Mouse (Mus musculus): ENCODE data around the gene D930020B18Rik. TPM values are rescaled to one million over a fixed set of nuclear protein-coding genes. Genes with fewer than 3 reads are reported as not detected.

Gene D930020B18Rik
- polyA plus RNA-seq (2012; rRNA removed): 0.01 TPM in 2 replicates

DNA sequence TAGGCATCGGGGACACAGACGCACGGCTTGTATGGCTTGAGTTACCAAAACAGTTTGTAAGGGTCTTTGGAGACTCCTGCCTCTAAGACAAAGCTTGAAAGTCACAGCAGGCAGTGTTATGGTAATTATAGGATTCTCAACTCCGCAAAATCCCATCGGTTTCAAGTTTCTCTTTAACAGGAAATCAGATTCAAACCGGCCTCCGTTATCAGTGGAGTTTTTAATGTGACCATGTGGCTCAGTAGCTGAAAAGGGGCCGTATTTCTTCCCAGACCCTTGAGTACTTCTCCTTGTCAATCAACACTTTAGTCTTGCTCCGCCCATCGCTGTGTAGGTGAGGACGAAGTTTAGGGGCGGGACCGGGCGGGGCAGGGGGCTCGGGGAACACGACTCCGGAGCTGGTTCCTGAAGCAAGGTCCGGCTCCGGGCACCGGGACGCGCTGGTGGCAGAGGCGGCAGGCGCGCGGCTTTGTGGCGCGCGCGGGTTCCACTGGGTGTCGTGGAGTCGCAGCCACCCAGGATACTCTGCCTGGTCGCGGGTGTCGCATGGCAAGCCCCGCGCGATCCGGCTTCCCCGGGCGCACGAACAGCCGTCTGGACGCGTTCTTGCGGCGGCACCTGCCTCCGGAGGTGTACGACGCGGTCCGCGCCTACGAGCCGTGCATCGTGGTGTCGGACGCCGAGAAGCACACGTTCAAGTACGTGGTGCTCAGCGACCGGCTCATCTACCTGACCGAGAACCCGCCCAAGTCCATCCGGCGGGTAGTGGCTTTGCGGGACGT, at the start of gene D930020B18Rik:
Gene D930020B18Rik (plus strand): TSS at position 317 of the 782 bp plus-strand sequence.

DNA sequence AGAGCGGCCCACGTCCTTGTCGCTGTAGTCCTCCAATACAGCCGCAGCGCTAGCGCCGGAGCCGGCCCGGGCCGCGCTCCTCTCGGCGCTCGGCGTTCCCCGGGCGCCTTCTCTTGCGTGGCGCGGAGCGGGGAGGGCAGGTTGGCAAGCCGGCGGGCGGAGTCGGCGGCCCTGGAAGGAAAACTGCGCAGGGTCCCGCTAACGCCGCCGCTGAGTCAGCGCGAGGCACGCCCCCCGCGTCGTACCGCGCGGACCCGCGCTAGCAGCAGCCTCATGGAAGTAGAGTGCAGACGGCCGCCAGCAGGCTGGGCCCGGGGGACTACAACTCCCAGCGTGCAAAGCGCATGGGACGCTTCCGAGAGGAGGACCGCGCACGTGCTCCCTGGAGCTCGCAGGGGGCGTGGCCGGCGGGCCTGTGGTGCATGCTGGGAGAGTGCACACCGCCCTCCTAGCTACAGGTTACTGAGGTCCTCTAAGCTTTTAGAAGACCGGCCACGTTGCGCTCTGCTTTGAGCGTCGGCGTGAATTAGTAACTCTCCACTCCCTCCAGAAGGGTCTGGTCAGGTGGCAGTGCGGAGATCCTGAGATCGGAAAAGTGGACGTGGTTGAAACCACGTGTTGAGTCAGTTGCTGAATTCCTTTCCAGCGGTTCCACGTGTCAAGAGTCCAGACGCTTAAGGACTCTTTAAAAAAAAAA, 15.1 kb upstream of the D930020B18Rik start, which contains the start of gene Xpot:
Gene Xpot (minus strand): TSS at position 147 of the 697 bp plus-strand sequence.

GRCm38 (mm10) chr10:121739548-121740505, 98.4 kb downstream of the D930020B18Rik start, which contains the start of gene BC048403:
TSS of gene BC048403 (plus strand) at chr10:121739937.

Other genes starting within 250 kb of the D930020B18Rik start
- 7.8 and 9.1 TPM in 2 replicates for gene Rassf3, start 165.2 kb upstream of the D930020B18Rik start, polyA plus RNA-seq (2012; rRNA removed)
- gene Tbk1, start 54.8 kb upstream of the D930020B18Rik start, polyA plus RNA-seq (2012; rRNA removed): 14.2 and 15.9 TPM in 2 replicates
- 35.9 and 38.4 TPM in 2 replicates for gene Xpot, start 15.3 kb upstream of the D930020B18Rik start, polyA plus RNA-seq (2012; rRNA removed)
- 1.8 and 2.3 TPM in 2 replicates for gene BC048403, start 98.3 kb downstream of the D930020B18Rik start, polyA plus RNA-seq (2012; rRNA removed)